Mouse (Mus musculus) gastrocnemius, adult 8-10 months (tissue): ENCODE measurements at regions not wholly inside any gene's neighbourhood (a gene's known extent, or its start where the extent isn't known, plus 50 kb on each side); places are given as distances from the start of the nearest gene placed in this dataset.

Experiments
- DNase-seq, 2 experiments: peaks; one replicate each; pipeline ENCODE4 v3.0.0; 2022; ENCODE audit warnings: low spot score in 2 of 2

- DNase-seq: no peak
These were observed 61.2 kb upstream of the Ankrd28 start for GRCm38 (mm10) chr14:31891500-31892185.

- DNase-seq: no peak
These were observed 61.7 kb upstream of the Ankrd28 start for GRCm38 (mm10) chr14:31892186-31892510.

- no peak for DNase-seq
These were observed 66.0 kb upstream of the Ankrd28 start for GRCm38 (mm10) chr14:31896500-31896899.

GRCm38 (mm10) chr14:31899504-31899903 lies 69.1 kb upstream of the Ankrd28 start:
- DNase-seq: no peak

- DNase-seq: no peak
These were observed 69.5 kb upstream of the Ankrd28 start for GRCm38 (mm10) chr14:31899906-31900305.

- no peak for DNase-seq
These were observed 71.5 kb upstream of the Ankrd28 start for GRCm38 (mm10) chr14:31901901-31902300.

GRCm38 (mm10) chr14:31903664-31904063 lies 73.2 kb upstream of the Ankrd28 start:
- no peak for DNase-seq

- DNase-seq: no peak
These were observed 78.1 kb upstream of the Ankrd28 start for GRCm38 (mm10) chr14:31908591-31908990.

- no peak for DNase-seq
These were observed 78.8 kb upstream of the Ankrd28 start for GRCm38 (mm10) chr14:31909291-31909690.

- no peak for DNase-seq
These were observed 80.4 kb upstream of the Ankrd28 start for GRCm38 (mm10) chr14:31910809-31911208.

- no peak for DNase-seq
These were observed 88.0 kb upstream of the Ankrd28 start for GRCm38 (mm10) chr14:31918461-31918860.

GRCm38 (mm10) chr14:31918921-31919320 lies 88.5 kb upstream of the Ankrd28 start:
- DNase-seq: no peak

GRCm38 (mm10) chr14:31929161-31929707 lies 98.8 kb upstream of the Ankrd28 start:
- no peak for DNase-seq

- DNase-seq: peak; percentile 37 to 49
These were observed 98.4 kb upstream of the Galnt15 start for GRCm38 (mm10) chr14:31930367-31930766.

- no peak for DNase-seq
These were observed 96.8 kb upstream of the Galnt15 start for GRCm38 (mm10) chr14:31931971-31932370.

GRCm38 (mm10) chr14:31933441-31933840 lies 95.3 kb upstream of the Galnt15 start:
- no peak for DNase-seq

GRCm38 (mm10) chr14:31933841-31934271 lies 94.9 kb upstream of the Galnt15 start:
- no peak for DNase-seq

GRCm38 (mm10) chr14:31934321-31934720 lies 94.5 kb upstream of the Galnt15 start:
- no peak for DNase-seq

GRCm38 (mm10) chr14:31934771-31935170 lies 94.0 kb upstream of the Galnt15 start:
- no peak for DNase-seq

GRCm38 (mm10) chr14:31935411-31935810 lies 93.4 kb upstream of the Galnt15 start:
- DNase-seq: no peak

GRCm38 (mm10) chr14:31936581-31936980 lies 92.2 kb upstream of the Galnt15 start:
- no peak for DNase-seq

GRCm38 (mm10) chr14:31940900-31941299 lies 87.9 kb upstream of the Galnt15 start:
- no peak for DNase-seq

- DNase-seq: no peak
These were observed 86.4 kb upstream of the Galnt15 start for GRCm38 (mm10) chr14:31942266-31942960.
